Mouse (Mus musculus) forebrain, embryonic 10.5 days (tissue): ENCODE data around the gene Nes. TPM values are rescaled to one million over a fixed set of nuclear protein-coding genes. Genes with fewer than 3 reads are reported as not detected.

ENCODE experiments used
- DNase-seq: peaks from one replicate; pipeline ENCODE4 v3.0.0-alpha.2; 2017; ENCODE audit warnings: low spot score; ENCODE audit errors: extremely low spot score
- H3K27ac ChIP-seq: fragments of 300-500 bp; sonication (generic); 2 replicates; pipeline ENCODE4 v1.5.1; 2016; ENCODE audit warnings: mild to moderate bottlenecking
- H3K27me3 ChIP-seq: fragments of 300-500 bp; sonication (generic); 2 replicates; pipeline ENCODE4 v1.6.1; 2016; ENCODE audit warnings: mild to moderate bottlenecking; ENCODE audit not compliant: poor library complexity, severe bottlenecking
- H3K36me3 ChIP-seq: fragments of 300-500 bp; sonication (generic); replicated peaks from 2 replicates; pipeline ENCODE4 v1.6.1; 2016; ENCODE audit warnings: mild to moderate bottlenecking, moderate library complexity
- H3K4me1 ChIP-seq: fragments of 300-500 bp; sonication (generic); 2 replicates; pipeline ENCODE4 v1.6.1; 2016
- H3K4me3 ChIP-seq: fragments of 300-500 bp; sonication (generic); 2 replicates; pipeline ENCODE4 v1.5.1; 2016; ENCODE audit warnings: mild to moderate bottlenecking, moderate library complexity
- H3K9me3 ChIP-seq: fragments of 300-500 bp; sonication (generic); 2 replicates; pipeline ENCODE4 v1.6.1; 2016; ENCODE audit warnings: mild to moderate bottlenecking, moderate library complexity
- WGBS: fragments of 180-500 bp; shearing (Covaris S2); methylation state at CpG from one replicate; pipeline ENCODE4 v1.1.7; 2016; 5-methylcytosine and 5-hydroxymethylcytosine counted together
- polyA plus RNA-seq: library from polyadenylated mRNA; unstranded; fragments of >200 nt; fragmentation: Nextera tagmentation; extraction: Ambion mirVana; gene quantifications from 2 replicates; pipeline ENCODE4 v1.2.1, GENCODE M21; 2016

Gene Nes
- polyA plus RNA-seq, 1 experiment from 2014 or later, result 86.9 TPM

GRCm38 (mm10) chr3:88005822-88006786, 35.2 kb downstream of the Nes start:
- peaks cover 46% of the 10 kb centered on the region for H3K27me3 ChIP-seq
- no peak for DNase-seq
- 80% methylated on average over 18 of the region's 18 CpGs for WGBS
- peaks cover 8% of the 10 kb centered on the region; the same call in 1 of the 2 replicates for H3K9me3 ChIP-seq
- H3K27ac ChIP-seq, result no peak overlapping the region
- H3K4me3 ChIP-seq, result no peak overlapping the region
- H3K36me3 ChIP-seq, result no peaks in the 10 kb centered on the region
- H3K4me1 ChIP-seq, result peaks cover 14% of the 10 kb centered on the region

- Histone ChIP-seq H3K27ac (no peak overlapping the region), H3K9me3 (peaks cover 7% of the 10 kb centered on the region; the same call in 1 of the 2 replicates), H3K4me1 (no peaks in the 10 kb centered on the region), H3K36me3 (no peaks in the 10 kb centered on the region), H3K27me3 (peaks cover 5% of the 10 kb centered on the region; the same call in 1 of the 2 replicates), H3K4me3 (no peak overlapping the region)
- DNase-seq, result no peak
- WGBS, result 11% methylated on average over 6 of the region's 6 CpGs
These were observed 39.9 kb downstream of the Nes start for GRCm38 (mm10) chr3:88010634-88011265.

- H3K9me3 ChIP-seq, result no peaks in the 10 kb centered on the region
- WGBS, result under 1% methylated on average over 66 of the region's 66 CpGs
- H3K4me1 ChIP-seq, result peaks cover 23% of the 10 kb centered on the region
- H3K4me3 ChIP-seq, result peak overlapping the region; percentile 69
- H3K27me3 ChIP-seq, result peaks cover 85% of the 10 kb centered on the region
- H3K36me3 ChIP-seq, result no peaks in the 10 kb centered on the region
- peak; percentile 90 for DNase-seq
- peak overlapping the region; percentile 42; the same call in 1 of the 2 replicates for H3K27ac ChIP-seq
These were observed 51.7 kb downstream of the Nes start for GRCm38 (mm10) chr3:88022322-88023191.

GRCm38 (mm10) chr3:88023192-88024074, 52.6 kb downstream of the Nes start:
- H3K36me3 ChIP-seq, result no peaks in the 10 kb centered on the region
- peaks cover 86% of the 10 kb centered on the region for H3K27me3 ChIP-seq
- DNase-seq, result no peak
- under 1% methylated on average over 81 of the region's 81 CpGs for WGBS
- peak overlapping the region; percentile 69 for H3K4me3 ChIP-seq
- H3K4me1 ChIP-seq, result peaks cover 23% of the 10 kb centered on the region
- H3K27ac ChIP-seq, result peak overlapping the region; percentile 42; the same call in 1 of the 2 replicates
- H3K9me3 ChIP-seq, result peaks cover 7% of the 10 kb centered on the region; the same call in 1 of the 2 replicates

DNA sequence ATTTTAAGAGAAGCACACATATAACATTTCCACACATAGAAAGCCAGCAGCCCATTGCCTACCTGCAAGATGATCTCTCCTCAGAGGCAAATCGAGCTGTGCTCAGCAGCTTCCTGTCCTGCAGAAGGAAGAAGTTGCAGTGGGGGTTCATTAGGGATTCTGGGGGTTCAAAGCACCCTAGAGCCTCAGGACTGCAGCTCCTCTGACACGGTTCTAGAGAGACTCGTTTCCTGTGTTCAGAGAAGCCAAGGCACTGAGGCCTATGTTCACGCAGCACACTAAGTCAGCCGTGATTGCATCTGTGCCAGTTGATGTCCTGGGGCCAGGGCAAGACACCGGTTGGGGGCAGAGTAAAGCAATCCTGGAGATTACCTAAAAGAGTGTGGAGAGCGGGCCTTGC, 55.9 kb downstream of the Nes start:
- Histone ChIP-seq H3K9me3 (peaks cover 8% of the 10 kb centered on the region; the same call in 1 of the 2 replicates), H3K4me1 (peaks cover 37% of the 10 kb centered on the region), H3K27me3 (peaks cover 88% of the 10 kb centered on the region), H3K36me3 (no peaks in the 10 kb centered on the region), H3K4me3 (no peak overlapping the region), H3K27ac (no peak overlapping the region)
- DNase-seq, result no peak
- WGBS, result 70% methylated on average over 7 of the region's 7 CpGs

GRCm38 (mm10) chr3:88027434-88028186, 56.7 kb downstream of the Nes start, which contains the start of gene Hapln2:
TSS of gene Hapln2 (minus strand) at chr3:88027583.
- Histone ChIP-seq H3K27ac (no peak within 1 kb of the TSS), H3K4me1 (peaks cover 32% of the 10 kb centered on the region), H3K4me3 (no peak within 1 kb of the TSS), H3K36me3 (no peaks in the 10 kb centered on the region), H3K9me3 (peaks cover 8% of the 10 kb centered on the region; the same call in 1 of the 2 replicates), H3K27me3 (peaks cover 88% of the 10 kb centered on the region)
- DNase-seq, result no peak
- 58% methylated on average over 5 of the region's 5 CpGs for WGBS

Other genes starting within 250 kb of the Nes start
- 0.31 and 0.32 TPM in 2 replicates for gene Lrrc71, start 222.5 kb upstream of the Nes start, polyA plus RNA-seq
- gene Ntrk1, start 175.9 kb upstream of the Nes start, polyA plus RNA-seq, result 0.38 and 0.46 TPM in 2 replicates
- gene Insrr, start 174.1 kb upstream of the Nes start, polyA plus RNA-seq, result 0.06 and 0.14 TPM in 2 replicates
- gene Pear1, start 146.8 kb upstream of the Nes start, polyA plus RNA-seq, result 10.7 and 11.2 TPM in 2 replicates
- 0.09 and 0.10 TPM in 2 replicates for gene Sh2d2a, start 124.3 kb upstream of the Nes start, polyA plus RNA-seq
- gene Prcc, start 85.5 kb upstream of the Nes start, polyA plus RNA-seq, result 16.9 and 17.3 TPM in 2 replicates
- gene Hdgf, start 64.8 kb upstream of the Nes start, polyA plus RNA-seq, result 199 and 219 TPM in 2 replicates
- gene Mrpl24, start 51.6 kb upstream of the Nes start, polyA plus RNA-seq, result 71.4 and 74.8 TPM in 2 replicates
- gene Isg20l2, start 40.8 kb upstream of the Nes start, polyA plus RNA-seq, result 87.7 and 88.3 TPM in 2 replicates
- gene Rrnad1, start 40.4 kb upstream of the Nes start, polyA plus RNA-seq, result 19.1 and 22.8 TPM in 2 replicates
- 834 and 866 TPM in 2 replicates for gene Crabp2, start 22.4 kb upstream of the Nes start, polyA plus RNA-seq
- 0.17 TPM in 2 replicates for gene Bcan, start 29.2 kb downstream of the Nes start, polyA plus RNA-seq
- gene Hapln2, start 56.5 kb downstream of the Nes start, polyA plus RNA-seq, result not detected in 2 replicates
- 52.4 and 54.5 TPM in 2 replicates for gene Gpatch4, start 72.0 kb downstream of the Nes start, polyA plus RNA-seq
- gene Naxe, start 87.4 kb downstream of the Nes start, polyA plus RNA-seq, result 125 and 134 TPM in 2 replicates
- not detected in 2 replicates for gene Ttc24, start 107.2 kb downstream of the Nes start, polyA plus RNA-seq
- 30.3 and 30.4 TPM in 2 replicates for gene Iqgap3, start 110.9 kb downstream of the Nes start, polyA plus RNA-seq
- 9.4 and 11.1 TPM in 2 replicates for gene Mef2d, start 171.3 kb downstream of the Nes start, polyA plus RNA-seq